In genomic region chr3:145825416-145826055, GRCm38 (mm10) we compare ENCODE assay signal across 11 mouse cellular contexts.
A peak's percentile ranks its signal among the peaks of the same experiment; 100 is the strongest.
DNase-seq lines count a peak whose midpoint lies in the region; ATAC-seq and TF ChIP-seq lines count a peak whose summit lies in the region.
"Had no signal": no experiment of that assay in that cellular context is flagged by ENCODE, and none has a peak within 500 bp of the region (broad histone marks: within the 10 kb centered on the region; RNA-seq: fewer than 3 reads in every experiment).

No protein-coding gene starts in this region.

- H3K27me3 ChIP-seq in hindbrain, embryonic 14.5 days (ENCODE audit: control insufficient read depth, insufficient read depth, low read length), result no peaks in the 10 kb centered on the region
- H3K27me3 ChIP-seq: limb, embryonic 13.5 days; lung, embryonic 15.5 days had no signal

- no peak overlapping the region for H3K4me2 ChIP-seq in hindbrain, embryonic 14.5 days (replicated peaks)
- H3K4me2 ChIP-seq: limb, embryonic 13.5 days; lung, embryonic 15.5 days had no signal

- H3K27ac ChIP-seq in hindbrain, embryonic 14.5 days, result no peak overlapping the region
- H3K27ac ChIP-seq in gastrocnemius, adult 2 months, result no peak overlapping the region
- H3K27ac ChIP-seq: limb, embryonic 13.5 days; lung, embryonic 15.5 days; stomach, postnatal 0 days had no signal

- DNase-seq in retina, embryonic 14.5 days (ENCODE audit: low spot score), result peak; percentile 8
- DNase-seq in retina, postnatal 1 day, result no peak
- no peak for DNase-seq in hindbrain, embryonic 14.5 days (ENCODE audit: low spot score)
- peak; percentile 63 to 75 for DNase-seq in kidney, postnatal 36 days
- DNase-seq in gastrocnemius, adult 2 months, result no peak
- no peak for DNase-seq in urinary bladder, postnatal 36 days (ENCODE audit: low spot score in 2 of 2)
- no peak for DNase-seq in heart, postnatal 10 days
- DNase-seq: cerebellum, adult 8-10 months had no signal

- H3K4me1 ChIP-seq in hindbrain, embryonic 14.5 days (replicated peaks; ENCODE audit: control insufficient read depth, insufficient read depth, low read length), result peaks cover 21% of the 10 kb centered on the region

- H3K4me3 ChIP-seq in hindbrain, embryonic 14.5 days (replicated peaks; ENCODE audit: low read length), result no peak overlapping the region
- H3K4me3 ChIP-seq in gastrocnemius, adult 2 months, result no peak overlapping the region
- H3K4me3 ChIP-seq: limb, embryonic 13.5 days; lung, embryonic 15.5 days had no signal

- peak; percentile 57 for ATAC-seq in hindbrain, embryonic 14.5 days (ENCODE audit: low FRiP score)

- H3K9me3 ChIP-seq in hindbrain, embryonic 14.5 days (ENCODE audit: control insufficient read depth, low read length), result no peaks in the 10 kb centered on the region
- H3K9me3 ChIP-seq: limb, embryonic 13.5 days; lung, embryonic 15.5 days had no signal

- 22% methylated on average over 11 of the region's 11 CpGs for WGBS in hindbrain, embryonic 14.5 days

- no peak overlapping the region for H3K9ac ChIP-seq in hindbrain, embryonic 14.5 days
- H3K9ac ChIP-seq: limb, embryonic 13.5 days; lung, embryonic 15.5 days had no signal

- no peaks in the 10 kb centered on the region for H3K36me3 ChIP-seq in hindbrain, embryonic 14.5 days (replicated peaks; ENCODE audit: control insufficient read depth, insufficient read depth)
- H3K36me3 ChIP-seq: limb, embryonic 13.5 days; lung, embryonic 15.5 days had no signal

- intact Hi-C loops in gastrocnemius, adult 2 months (cut with DNase I), result no loop called here
- intact Hi-C loops in heart, postnatal 10 days (cut with DNase I), result no loop called here

- no peak for TF ChIP-seq CTCF in gastrocnemius, adult 2 months (IDR thresholded peaks at IDR 0.05)

Comparison
In these comparisons a context has a peak if more than half of its experiments do, and no peak if none do; other contexts are left out.
1. DNase-seq: peak in retina, embryonic 14.5 days (single experiment) and kidney, postnatal 36 days (2 of 2); none in retina, postnatal 1 day (single experiment), hindbrain, embryonic 14.5 days (single experiment), gastrocnemius, adult 2 months (single experiment), urinary bladder, postnatal 36 days (0 of 2) and heart, postnatal 10 days (0 of 2).